Mouse (Mus musculus) spleen, postnatal 4 days (tissue): ENCODE data around the gene Traf4.
"Not testable (repeated sequence)": the region's sequence is repeated elsewhere in the genome, so short reads cannot be mapped to it uniquely, and the experiment has no call there.

Experiments
- DNase-seq, 2 experiments: peaks; one replicate each; pipeline ENCODE4 v3.0.0; 2022; ENCODE audit warnings: low spot score in 2 of 2

The Traf4 gene

GRCm38 (mm10) chr11:78164924-78165760 is at the start of gene Traf4:
Gene Traf4, minus strand, starts transcription at chr11:78165589.
- peak; percentile 82 to 92 for DNase-seq

- peak; percentile 56 to 71 for DNase-seq
Observed at GRCm38 (mm10) chr11:78213086-78213817, 47.9 kb upstream of the Traf4 start.

- DNase-seq = no peak
Observed at GRCm38 (mm10) chr11:78211513-78211912, 46.1 kb upstream of the Traf4 start.

- no peak for DNase-seq
Observed at GRCm38 (mm10) chr11:78210615-78211014, 45.2 kb upstream of the Traf4 start.

GRCm38 (mm10) chr11:78209886-78210285 is 44.5 kb upstream of the Traf4 start:
- no peak for DNase-seq

- DNase-seq = no peak
Observed at GRCm38 (mm10) chr11:78207190-78207589, 41.8 kb upstream of the Traf4 start.

GRCm38 (mm10) chr11:78205361-78206206 is 40.2 kb upstream of the Traf4 start:
- DNase-seq = no peak

GRCm38 (mm10) chr11:78204287-78204686 is 38.9 kb upstream of the Traf4 start:
- no peak for DNase-seq

- no peak for DNase-seq
Observed at GRCm38 (mm10) chr11:78202372-78202771, 37.0 kb upstream of the Traf4 start.

GRCm38 (mm10) chr11:78195101-78195863 is 29.9 kb upstream of the Traf4 start:
- DNase-seq = no peak

GRCm38 (mm10) chr11:78194411-78195100 is 29.2 kb upstream of the Traf4 start:
- peak; percentile 83 to 89 for DNase-seq

- DNase-seq = no peak
Observed at GRCm38 (mm10) chr11:78193113-78193512, 27.7 kb upstream of the Traf4 start, which contains the start of gene Proca1. Gene Proca1, plus strand, starts transcription at chr11:78193392.

- no peak for DNase-seq
Observed at GRCm38 (mm10) chr11:78190041-78190440, 24.7 kb upstream of the Traf4 start.

- DNase-seq = peak in 1 of 2 experiments; percentile 69
Observed at GRCm38 (mm10) chr11:78189234-78190040, 24.0 kb upstream of the Traf4 start.

GRCm38 (mm10) chr11:78188331-78189233 is 23.2 kb upstream of the Traf4 start, which contains the start of gene Rab34:
Gene Rab34, plus strand, starts transcription at chr11:78188430.
- no peak for DNase-seq

GRCm38 (mm10) chr11:78184702-78185101 is 19.3 kb upstream of the Traf4 start:
- DNase-seq = not testable (repeated sequence)

- DNase-seq = no peak
Observed at GRCm38 (mm10) chr11:78183884-78184514, 18.6 kb upstream of the Traf4 start.
